Mouse (Mus musculus) heart, embryonic 12.5 days (tissue): ENCODE measurements around the gene Fstl4. TPM values are rescaled to one million over a fixed set of nuclear protein-coding genes. Genes with fewer than 3 reads are reported as not detected.
A peak's percentile ranks its signal among the peaks of the same experiment; 100 is the strongest.

Source experiments
- ATAC-seq: fragments of 200-750 bp; cut with Nextera tagmentation; 2 replicates; pipeline ENCODE4 v1.8.0; 2017; ENCODE audit warnings: moderate TSS enrichment, moderate library complexity; ENCODE audit not compliant: insufficient number of reproducible peaks, low FRiP score
- H3K27ac ChIP-seq: fragments of 300-500 bp; sonication (generic); 2 replicates; pipeline ENCODE4 v1.5.1; 2016; ENCODE audit warnings: mild to moderate bottlenecking, moderate library complexity; ENCODE audit not compliant: poor library complexity, severe bottlenecking
- H3K27me3 ChIP-seq: fragments of 300-500 bp; sonication (generic); replicated peaks from 2 replicates; pipeline ENCODE4 v1.6.1; 2016; ENCODE audit warnings: mild to moderate bottlenecking, moderate library complexity
- H3K36me3 ChIP-seq: fragments of 300-500 bp; sonication (generic); 2 replicates; pipeline ENCODE4 v1.6.1; 2016; ENCODE audit warnings: mild to moderate bottlenecking, moderate library complexity
- H3K4me1 ChIP-seq: fragments of 300-500 bp; sonication (generic); replicated peaks from 2 replicates; pipeline ENCODE4 v1.6.1; 2016; ENCODE audit warnings: mild to moderate bottlenecking
- H3K4me2 ChIP-seq: fragments of 300-500 bp; sonication (generic); 2 replicates; pipeline ENCODE4 v1.6.1; 2016; ENCODE audit warnings: mild to moderate bottlenecking, moderate library complexity
- H3K4me3 ChIP-seq: fragments of 300-500 bp; sonication (generic); 2 replicates; pipeline ENCODE4 v1.5.1; 2016; ENCODE audit warnings: mild to moderate bottlenecking
- H3K9ac ChIP-seq: fragments of 300-500 bp; sonication (generic); 2 replicates; pipeline ENCODE4 v1.6.1; 2016; ENCODE audit warnings: mild to moderate bottlenecking, moderate library complexity
- H3K9me3 ChIP-seq: fragments of 300-500 bp; sonication (generic); replicated peaks from 2 replicates; pipeline ENCODE4 v1.6.1; 2016; ENCODE audit warnings: mild to moderate bottlenecking, moderate library complexity
- WGBS: fragments of 180-500 bp; shearing (Covaris S2); methylation state at CpG from one replicate; pipeline ENCODE4 v1.1.7; 2016; 5-methylcytosine and 5-hydroxymethylcytosine counted together
- polyA plus RNA-seq: library from polyadenylated mRNA; unstranded; fragments of >200 nt; fragmentation: Nextera tagmentation; extraction: Ambion mirVana; gene quantifications from 2 replicates; pipeline ENCODE4 v1.2.1, GENCODE M21; 2016

Fstl4 gene
- polyA plus RNA-seq, 1 experiment from 2014 or later, result 14.8 TPM

DNA sequence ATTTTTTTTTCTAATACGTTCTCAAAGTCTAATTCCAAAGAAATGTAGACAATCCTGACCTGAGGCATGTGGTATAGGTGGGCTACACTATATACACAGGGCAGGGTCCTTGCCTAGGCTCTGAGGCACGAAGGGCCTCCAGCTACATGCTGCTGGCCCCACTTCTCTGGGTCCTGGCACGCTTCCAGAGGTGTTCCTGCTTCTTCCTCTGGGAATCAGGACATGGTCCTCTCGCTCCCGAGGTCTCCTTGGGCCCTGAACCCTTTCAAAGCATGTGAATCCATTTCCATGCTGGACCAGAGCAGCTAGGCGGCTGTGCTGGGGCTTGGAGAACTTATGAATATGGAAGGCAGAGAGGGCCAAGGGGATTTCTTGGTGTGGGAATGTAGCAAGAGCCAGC is 292.3 kb downstream of the Fstl4 start:
- Histone ChIP-seq H3K36me3 (no peaks in the 10 kb centered on the region), H3K4me2 (no peak overlapping the region), H3K4me3 (no peak overlapping the region), H3K9ac (no peak overlapping the region), H3K27me3 (no peaks in the 10 kb centered on the region; the same call in 1 of the 2 replicates), H3K27ac (no peak overlapping the region), H3K4me1 (peaks cover 14% of the 10 kb centered on the region), H3K9me3 (no peaks in the 10 kb centered on the region)
- WGBS, result 74% methylated on average over 6 of the region's 6 CpGs
- ATAC-seq, result no peak

DNA sequence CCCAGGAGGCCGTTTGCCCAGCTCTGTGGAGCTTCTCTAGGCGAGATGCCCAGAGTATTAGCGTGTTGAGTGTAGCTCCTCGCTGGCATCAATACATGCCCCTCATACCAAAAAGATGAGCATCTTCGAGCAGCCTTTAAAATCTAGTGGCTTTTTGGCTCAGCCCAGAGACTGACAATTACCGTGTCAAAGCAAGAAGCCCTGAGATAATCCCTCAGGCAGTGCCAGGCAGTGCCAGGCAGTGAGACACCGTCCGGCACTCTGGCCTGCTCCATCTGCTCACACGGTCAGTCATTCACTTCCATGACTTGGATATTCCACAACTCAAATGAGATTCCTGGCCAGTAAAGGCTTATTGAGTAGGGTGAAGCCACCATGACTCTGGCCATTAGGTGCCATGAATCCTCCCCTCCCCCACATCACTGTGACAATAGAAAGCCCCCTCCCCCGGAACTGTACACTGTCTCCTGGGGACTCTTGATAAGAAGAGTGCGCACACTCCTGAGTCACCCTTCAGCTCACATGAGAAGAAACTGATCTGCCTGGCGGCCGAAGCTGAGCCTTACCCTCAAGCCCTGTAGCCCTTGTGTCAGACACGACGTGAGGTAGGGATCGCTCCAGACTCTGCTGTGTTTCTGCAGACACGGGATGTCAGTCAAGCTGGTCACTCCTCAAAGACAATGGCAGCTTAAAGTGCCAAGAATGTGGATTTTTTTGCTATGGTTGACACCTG is 293.6 kb downstream of the Fstl4 start:
- H3K9ac ChIP-seq, result no peak overlapping the region
- H3K9me3 ChIP-seq, result no peaks in the 10 kb centered on the region
- H3K27me3 ChIP-seq, result no peaks in the 10 kb centered on the region; the same call in 1 of the 2 replicates
- no peaks in the 10 kb centered on the region for H3K36me3 ChIP-seq
- no peak overlapping the region for H3K4me3 ChIP-seq
- no peak for ATAC-seq
- peak overlapping the region; percentile 27; the same call in 1 of the 2 replicates for H3K4me2 ChIP-seq
- WGBS, result 53% methylated on average over 17 of the region's 17 CpGs
- peaks cover 14% of the 10 kb centered on the region for H3K4me1 ChIP-seq
- H3K27ac ChIP-seq, result no peak overlapping the region

DNA sequence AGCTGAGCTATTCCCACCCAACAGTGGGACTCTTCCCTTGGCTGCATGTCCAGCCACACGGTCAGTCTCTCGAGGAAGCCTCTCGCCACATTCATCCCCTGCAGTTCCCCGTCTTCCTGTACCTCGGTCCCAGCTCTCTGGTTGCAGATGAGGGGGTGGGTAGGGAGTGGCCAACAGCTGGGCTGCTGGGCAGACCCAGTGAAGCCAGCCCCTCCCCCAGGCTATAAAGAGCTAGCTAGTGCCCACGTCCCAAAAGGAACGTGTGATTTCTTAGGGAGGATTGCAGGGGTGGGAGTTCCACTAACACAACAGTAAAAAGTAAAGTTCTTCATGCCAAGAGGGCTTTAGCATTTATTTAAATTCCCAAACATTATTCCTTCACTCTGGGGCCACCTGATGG is 294.1 kb downstream of the Fstl4 start:
- Histone ChIP-seq H3K9me3 (no peaks in the 10 kb centered on the region), H3K4me3 (no peak overlapping the region), H3K27ac (no peak overlapping the region), H3K4me1 (peaks cover 14% of the 10 kb centered on the region), H3K4me2 (peak overlapping the region; percentile 27; the same call in 1 of the 2 replicates), H3K36me3 (no peaks in the 10 kb centered on the region), H3K9ac (no peak overlapping the region), H3K27me3 (no peaks in the 10 kb centered on the region; the same call in 1 of the 2 replicates)
- ATAC-seq, result no peak
- 20% methylated on average over 7 of the region's 7 CpGs for WGBS

DNA sequence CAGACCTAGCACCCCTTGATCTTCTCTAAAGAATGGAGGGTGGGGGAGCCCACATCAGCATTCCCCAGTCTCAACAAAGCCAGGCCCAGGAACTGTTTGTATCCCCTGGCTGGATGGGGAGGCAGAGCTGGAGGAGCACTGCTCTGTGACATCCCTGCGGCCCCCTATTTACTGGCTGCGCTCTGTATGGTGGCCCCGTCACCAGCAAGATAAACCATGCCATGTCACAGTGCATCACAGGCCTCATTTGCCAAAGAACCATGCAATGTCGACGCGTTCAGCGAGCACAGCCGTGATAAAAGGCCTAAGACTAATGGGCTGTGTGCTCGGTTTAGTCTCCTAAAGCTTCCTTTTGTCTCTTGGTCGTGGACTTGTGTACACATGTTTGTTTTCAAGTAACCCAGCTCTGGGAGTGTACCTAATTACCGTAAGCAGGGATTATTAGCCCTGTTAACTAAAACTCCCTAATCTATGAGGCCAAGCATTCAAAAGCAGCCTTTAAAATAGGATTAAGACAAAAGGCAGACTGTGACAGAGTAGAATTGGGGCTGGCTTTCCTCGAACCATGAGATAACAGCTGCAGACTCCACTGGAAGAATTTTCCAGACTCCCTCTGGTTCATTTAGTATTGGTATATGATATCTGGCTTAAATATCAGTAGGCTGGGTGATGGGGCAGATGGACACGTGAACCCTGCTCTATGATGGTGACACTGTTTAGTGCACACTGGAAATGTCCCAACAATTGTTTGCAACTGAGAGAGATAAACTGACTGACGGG is 303.5 kb downstream of the Fstl4 start:
- Histone ChIP-seq H3K9me3 (no peaks in the 10 kb centered on the region), H3K27ac (no peak overlapping the region), H3K4me3 (no peak overlapping the region), H3K36me3 (no peaks in the 10 kb centered on the region), H3K27me3 (no peaks in the 10 kb centered on the region), H3K4me1 (peaks cover 21% of the 10 kb centered on the region), H3K4me2 (no peak overlapping the region), H3K9ac (no peak overlapping the region)
- WGBS, result 40% methylated on average over 14 of the region's 14 CpGs
- no peak for ATAC-seq

DNA sequence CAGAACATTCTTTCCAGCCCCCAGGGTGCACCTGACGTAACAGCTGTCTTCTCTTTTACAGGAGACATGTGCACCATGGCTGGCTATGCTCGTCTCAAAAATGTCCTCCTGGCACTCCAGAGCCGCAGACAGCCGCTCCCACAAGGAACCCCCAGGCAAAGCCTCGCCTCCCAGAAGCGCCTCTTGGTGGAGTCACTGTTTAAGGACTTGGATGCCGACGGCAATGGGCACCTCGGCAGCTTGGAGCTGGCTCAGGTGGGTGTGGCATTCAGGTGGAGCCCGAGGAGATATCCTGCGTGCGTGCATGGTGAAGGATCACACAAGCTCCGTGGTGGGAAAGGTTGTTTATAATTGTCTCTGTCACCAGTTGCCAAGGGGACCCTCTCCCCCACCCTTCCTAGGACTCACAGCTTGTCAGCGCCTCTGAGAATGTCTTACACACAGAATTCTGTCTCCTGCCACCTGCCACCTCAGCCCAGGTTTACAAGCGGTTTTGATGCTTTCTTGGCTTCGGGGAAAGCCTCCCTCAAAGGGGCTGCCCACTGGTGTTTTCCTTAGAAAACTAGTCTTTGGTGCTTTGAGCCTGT is 304.1 kb downstream of the Fstl4 start:
- Histone ChIP-seq H3K27ac (no peak overlapping the region), H3K27me3 (no peaks in the 10 kb centered on the region), H3K4me3 (no peak overlapping the region), H3K4me1 (peaks cover 21% of the 10 kb centered on the region), H3K4me2 (peak overlapping the region; percentile 25; the same call in 1 of the 2 replicates), H3K36me3 (no peaks in the 10 kb centered on the region), H3K9ac (no peak overlapping the region), H3K9me3 (no peaks in the 10 kb centered on the region)
- WGBS, result 52% methylated on average over 16 of the region's 16 CpGs
- ATAC-seq, result no peak

DNA sequence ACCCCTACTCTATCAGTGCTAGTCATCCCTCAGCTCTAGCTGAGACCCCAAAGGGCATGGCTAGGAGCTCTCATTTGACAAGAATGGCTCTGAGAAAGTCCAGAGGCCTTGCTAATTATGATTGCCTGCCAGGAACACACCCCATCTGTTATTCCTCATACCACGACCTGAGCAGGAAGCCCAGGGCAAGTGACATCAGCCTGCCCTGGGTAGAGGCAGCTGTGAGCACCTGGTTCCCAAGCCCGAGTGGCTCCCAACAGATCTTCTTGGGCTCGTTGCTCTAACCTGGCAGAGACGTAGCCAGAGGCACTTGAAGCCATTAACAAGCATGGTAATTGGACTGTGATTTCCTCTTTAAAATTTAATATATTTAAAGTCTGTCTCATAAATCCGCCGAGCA is 305.3 kb downstream of the Fstl4 start:
- no peaks in the 10 kb centered on the region for H3K36me3 ChIP-seq
- WGBS, result 75% methylated on average over 6 of the region's 6 CpGs
- H3K9ac ChIP-seq, result no peak overlapping the region
- H3K4me1 ChIP-seq, result peaks cover 21% of the 10 kb centered on the region
- no peak overlapping the region for H3K4me3 ChIP-seq
- no peaks in the 10 kb centered on the region for H3K27me3 ChIP-seq
- H3K9me3 ChIP-seq, result no peaks in the 10 kb centered on the region
- H3K4me2 ChIP-seq, result no peak overlapping the region
- H3K27ac ChIP-seq, result no peak overlapping the region
- ATAC-seq, result no peak

DNA sequence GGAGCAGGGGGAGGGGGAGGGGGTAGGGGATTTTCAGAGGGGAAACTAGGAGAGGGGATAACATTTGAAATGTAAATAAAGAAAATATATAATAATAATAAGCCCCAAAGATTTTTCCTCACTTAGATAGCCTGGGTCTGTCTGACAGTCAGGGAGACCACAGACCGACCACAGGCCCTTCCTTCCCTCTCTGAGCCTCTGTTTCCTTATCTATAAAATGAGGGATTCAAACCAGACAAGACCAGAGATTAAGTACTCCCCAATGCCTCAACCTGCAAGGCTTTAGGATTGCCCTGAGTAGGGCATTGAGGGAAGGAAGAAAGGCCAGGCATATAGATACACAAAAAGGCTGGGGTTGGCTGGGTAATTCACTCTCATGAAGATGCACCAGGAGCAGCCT is 307.2 kb downstream of the Fstl4 start:
- no peaks in the 10 kb centered on the region for H3K9me3 ChIP-seq
- H3K36me3 ChIP-seq, result no peaks in the 10 kb centered on the region
- H3K4me2 ChIP-seq, result no peak overlapping the region
- H3K4me1 ChIP-seq, result peaks cover 15% of the 10 kb centered on the region
- H3K27me3 ChIP-seq, result no peaks in the 10 kb centered on the region
- no peak overlapping the region for H3K4me3 ChIP-seq
- no peak for ATAC-seq
- H3K27ac ChIP-seq, result no peak overlapping the region
- WGBS, result 65% methylated on average over 1 of the region's 1 CpGs
- H3K9ac ChIP-seq, result no peak overlapping the region

DNA sequence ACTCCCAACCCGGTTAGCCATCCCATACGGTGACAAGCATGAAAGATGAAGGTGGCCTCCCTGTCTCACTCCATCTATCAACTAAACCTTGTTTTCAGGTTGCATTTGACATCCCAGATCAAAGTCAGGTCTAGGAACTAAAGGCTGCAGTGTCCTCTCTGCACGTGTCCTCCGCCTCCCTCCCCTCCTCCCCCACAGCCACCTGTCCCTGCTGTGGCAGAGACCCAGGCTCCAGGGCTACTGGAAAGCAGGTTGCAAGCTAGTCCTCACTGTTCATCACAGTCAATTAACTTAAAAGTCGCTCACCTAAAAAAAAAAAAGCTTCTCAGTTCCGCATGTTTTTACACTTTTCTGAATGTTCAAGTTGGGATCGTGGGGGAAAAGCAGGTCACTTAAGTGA is 313.2 kb downstream of the Fstl4 start:
- ATAC-seq, result no peak
- Histone ChIP-seq H3K9ac (no peak overlapping the region), H3K4me3 (no peak overlapping the region), H3K27me3 (no peaks in the 10 kb centered on the region), H3K36me3 (0 out of 2 replicates have a peak, but pooled peaks cover 3% of the 10 kb centered on the region), H3K4me1 (no peaks in the 10 kb centered on the region; the same call in 1 of the 2 replicates), H3K27ac (no peak overlapping the region), H3K4me2 (no peak overlapping the region), H3K9me3 (peaks cover 8% of the 10 kb centered on the region)
- 70% methylated on average over 7 of the region's 7 CpGs for WGBS

DNA sequence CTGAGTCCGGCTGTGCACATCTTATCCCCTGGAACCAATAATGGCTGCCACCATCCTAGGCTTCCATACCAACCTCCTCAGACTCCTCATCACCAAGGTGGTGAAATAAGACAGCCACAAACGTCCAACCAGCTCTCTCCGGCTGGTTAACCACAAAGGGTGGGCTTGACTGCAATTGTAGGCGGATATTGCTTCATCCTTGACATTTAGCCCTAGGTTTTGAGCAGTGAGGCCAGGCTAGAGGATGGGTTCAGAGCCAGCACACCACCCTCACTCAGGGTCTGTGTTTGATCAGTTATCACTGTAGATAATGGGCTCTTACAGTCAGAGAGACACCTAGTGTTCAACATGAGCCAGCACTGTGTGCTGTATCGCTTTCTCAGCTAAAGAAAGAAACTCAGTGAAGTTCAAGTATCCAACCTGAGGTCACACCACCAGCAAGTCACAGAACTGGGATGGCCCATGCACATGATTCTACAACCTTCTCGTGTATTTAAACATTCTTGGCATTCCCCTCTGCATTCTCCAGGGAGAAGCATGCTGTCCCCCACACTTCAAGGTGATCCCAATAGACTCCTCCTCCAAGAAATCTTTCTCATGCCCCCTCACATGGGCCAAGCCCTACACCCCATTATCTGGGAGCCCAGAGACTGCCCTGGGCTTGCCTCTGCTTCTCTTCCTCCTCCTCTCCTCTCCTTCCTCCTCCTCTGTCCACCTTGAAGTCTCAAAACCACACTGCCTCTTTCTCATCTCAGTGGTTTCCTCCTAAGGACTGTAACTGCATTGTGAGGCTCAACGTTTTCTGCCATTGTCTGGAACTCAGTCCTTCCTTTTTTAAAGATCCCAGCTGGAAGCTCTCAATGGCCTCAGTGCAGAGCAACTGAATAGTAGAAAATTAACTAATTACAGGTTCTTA is 314.2 kb downstream of the Fstl4 start:
- Histone ChIP-seq H3K4me2 (no peak overlapping the region), H3K9ac (no peak overlapping the region), H3K36me3 (0 out of 2 replicates have a peak, but pooled peaks cover 3% of the 10 kb centered on the region), H3K27me3 (no peaks in the 10 kb centered on the region), H3K9me3 (peaks cover 8% of the 10 kb centered on the region), H3K4me3 (no peak overlapping the region), H3K4me1 (no peaks in the 10 kb centered on the region; the same call in 1 of the 2 replicates), H3K27ac (no peak overlapping the region)
- 61% methylated on average over 7 of the region's 7 CpGs for WGBS
- ATAC-seq, result no peak

DNA sequence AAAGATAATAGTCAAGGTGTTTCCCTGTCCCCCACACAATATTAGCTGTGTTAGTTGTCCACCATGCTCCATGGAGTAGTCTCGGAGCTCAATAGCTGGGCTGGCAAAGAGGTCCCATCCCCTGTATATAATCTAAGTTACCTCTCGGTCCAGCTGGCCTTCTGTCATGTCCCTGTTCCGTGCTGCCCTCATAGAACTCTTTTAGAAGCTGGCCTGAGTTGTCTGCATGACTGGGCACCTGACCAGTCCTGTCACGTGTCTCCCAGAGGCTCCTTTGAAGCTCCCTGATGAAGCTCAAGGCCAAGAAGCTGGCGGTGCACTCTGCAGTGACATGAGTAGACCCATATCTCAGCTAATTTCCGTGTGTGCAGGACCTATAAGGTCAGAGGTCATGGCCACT is 316.9 kb downstream of the Fstl4 start:
- Histone ChIP-seq H3K27me3 (no peaks in the 10 kb centered on the region), H3K4me1 (peaks cover 10% of the 10 kb centered on the region), H3K4me3 (no peak overlapping the region), H3K36me3 (0 out of 2 replicates have a peak, but pooled peaks cover 3% of the 10 kb centered on the region), H3K9me3 (peaks cover 8% of the 10 kb centered on the region), H3K4me2 (no peak overlapping the region), H3K27ac (no peak overlapping the region), H3K9ac (no peak overlapping the region)
- no peak for ATAC-seq
- 71% methylated on average over 6 of the region's 6 CpGs for WGBS
